Mouse (Mus musculus): ENCODE results near the gene D5Ertd579e. TPM values are rescaled to one million over a fixed set of nuclear protein-coding genes. Genes with fewer than 3 reads are reported as not detected.

D5Ertd579e gene
- total and polyA plus RNA-seq, 2 experiments, result 12.7 to 31.5 TPM

DNA sequence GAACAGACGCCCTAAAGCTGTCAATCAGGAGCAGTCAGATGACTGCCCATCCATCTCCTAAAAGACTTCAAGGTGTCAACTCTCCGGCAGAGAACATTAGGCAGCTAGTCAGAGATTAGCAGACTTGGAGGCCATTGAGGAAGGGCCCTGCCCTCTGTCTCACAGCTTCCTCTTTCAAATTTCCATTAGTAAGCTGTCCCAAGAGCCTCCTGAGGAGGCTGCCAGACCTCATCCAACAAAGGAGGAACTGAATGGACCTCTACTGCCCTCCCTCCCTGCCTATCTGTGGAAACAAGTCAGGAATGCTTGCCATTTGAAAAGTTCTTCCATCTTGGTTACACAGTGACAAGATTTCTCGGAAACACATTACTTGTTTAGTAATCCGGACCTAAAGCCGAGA lies 16.0 kb upstream of the D5Ertd579e start:
- Histone ChIP-seq H3K9ac (ENCODE audit: low read depth, low read length) (no peak overlapping the region), H3K4me3 (ENCODE audit: insufficient read depth, low read depth, low read length) (no peak overlapping the region), H3K79me2 (ENCODE audit: control insufficient read depth, insufficient read depth, low read length) (no peaks in the 10 kb centered on the region), H3K36me3 (ENCODE audit: control insufficient read depth, insufficient read depth, low read length) (no peaks in the 10 kb centered on the region), H3K4me1 (ENCODE audit: control insufficient read depth, insufficient read depth, low read length) (peaks cover 11% of the 10 kb centered on the region), H3K27ac (replicated peaks; ENCODE audit: insufficient read depth, low read depth, low read length) (peak overlapping the region; percentile 81), H3K27me3 (ENCODE audit: control insufficient read depth, insufficient read depth, low read length) (no peaks in the 10 kb centered on the region)
- 60% methylated on average over 5 of the region's 5 CpGs for WGBS
- DNase-seq (ENCODE audit: extremely low read depth, low read depth, low spot score), result peak; percentile 41
- no peak for TF ChIP-seq CTCF (IDR thresholded peaks at IDR 0.05; ENCODE audit: low read depth, low read length)
- TF ChIP-seq POLR2A (IDR thresholded peaks at IDR 0.05; ENCODE audit: extremely low read depth, insufficient read depth, low read length), result no peak

DNA sequence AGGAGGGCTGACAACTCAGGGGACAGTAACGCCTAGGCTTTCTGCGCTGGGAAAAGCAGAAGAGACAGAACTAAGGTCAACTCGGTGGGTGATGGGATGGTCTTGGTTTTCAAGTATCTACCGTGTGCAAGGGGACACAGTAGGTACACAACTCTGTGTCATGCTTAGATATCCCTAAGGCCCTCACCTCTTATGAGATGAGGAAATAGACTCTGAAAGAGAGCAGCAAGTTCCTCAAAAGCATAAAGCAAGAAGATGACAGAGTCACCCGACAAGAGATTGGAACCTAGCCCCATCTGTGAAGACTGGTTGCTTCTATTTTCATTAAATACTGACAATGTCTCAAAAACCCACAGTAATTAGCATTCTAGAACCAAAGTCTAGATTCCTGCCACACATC lies 10.0 kb upstream of the D5Ertd579e start:
- no peak overlapping the region for H3K9ac ChIP-seq (ENCODE audit: low read depth, low read length)
- H3K4me1 ChIP-seq (ENCODE audit: control insufficient read depth, insufficient read depth, low read length), result peaks cover 6% of the 10 kb centered on the region; the same call in 1 of the 2 replicates
- DNase-seq (ENCODE audit: extremely low read depth, low read depth, low spot score), result no peak
- no peak overlapping the region for H3K27ac ChIP-seq (replicated peaks; ENCODE audit: insufficient read depth, low read depth, low read length)
- H3K27me3 ChIP-seq (ENCODE audit: control insufficient read depth, insufficient read depth, low read length), result no peaks in the 10 kb centered on the region
- 79% methylated on average over 5 of the region's 5 CpGs for WGBS
- H3K36me3 ChIP-seq (ENCODE audit: control insufficient read depth, insufficient read depth, low read length), result no peaks in the 10 kb centered on the region
- no peaks in the 10 kb centered on the region for H3K79me2 ChIP-seq (ENCODE audit: control insufficient read depth, insufficient read depth, low read length)
- no peak for TF ChIP-seq CTCF (IDR thresholded peaks at IDR 0.05; ENCODE audit: low read depth, low read length)
- no peak for TF ChIP-seq POLR2A (IDR thresholded peaks at IDR 0.05; ENCODE audit: extremely low read depth, insufficient read depth, low read length)
- H3K4me3 ChIP-seq (ENCODE audit: insufficient read depth, low read depth, low read length), result no peak overlapping the region

DNA sequence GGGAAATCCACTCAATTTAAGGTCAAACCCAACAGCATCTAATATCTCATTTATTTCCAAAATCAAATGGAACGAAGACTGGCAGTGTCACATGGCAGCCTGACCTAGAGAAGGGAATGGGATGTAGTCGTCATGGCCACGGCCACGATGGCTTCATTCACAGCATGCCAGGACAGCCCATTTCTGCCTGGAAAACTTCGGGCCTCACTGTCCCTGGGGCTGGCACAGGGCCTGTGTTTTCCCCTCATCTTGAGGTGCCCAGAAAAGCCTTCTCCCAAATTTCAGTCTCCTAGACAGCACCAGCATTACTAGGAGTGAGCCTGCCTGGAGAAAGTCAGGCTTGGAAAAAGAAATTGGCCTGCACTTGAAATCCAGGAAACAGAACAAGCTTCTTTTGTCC lies 9.6 kb upstream of the D5Ertd579e start:
- TF ChIP-seq CTCF (IDR thresholded peaks at IDR 0.05; ENCODE audit: low read depth, low read length) (no peak), POLR2A (IDR thresholded peaks at IDR 0.05; ENCODE audit: extremely low read depth, insufficient read depth, low read length) (no peak)
- WGBS, result 87% methylated on average over 5 of the region's 5 CpGs
- Histone ChIP-seq H3K9ac (ENCODE audit: low read depth, low read length) (no peak overlapping the region), H3K4me1 (ENCODE audit: control insufficient read depth, insufficient read depth, low read length) (peaks cover 10% of the 10 kb centered on the region), H3K27me3 (ENCODE audit: control insufficient read depth, insufficient read depth, low read length) (no peaks in the 10 kb centered on the region), H3K27ac (replicated peaks; ENCODE audit: insufficient read depth, low read depth, low read length) (no peak overlapping the region), H3K4me3 (ENCODE audit: insufficient read depth, low read depth, low read length) (no peak overlapping the region), H3K79me2 (ENCODE audit: control insufficient read depth, insufficient read depth, low read length) (no peaks in the 10 kb centered on the region), H3K36me3 (ENCODE audit: control insufficient read depth, insufficient read depth, low read length) (no peaks in the 10 kb centered on the region)
- no peak for DNase-seq (ENCODE audit: extremely low read depth, low read depth, low spot score)

DNA sequence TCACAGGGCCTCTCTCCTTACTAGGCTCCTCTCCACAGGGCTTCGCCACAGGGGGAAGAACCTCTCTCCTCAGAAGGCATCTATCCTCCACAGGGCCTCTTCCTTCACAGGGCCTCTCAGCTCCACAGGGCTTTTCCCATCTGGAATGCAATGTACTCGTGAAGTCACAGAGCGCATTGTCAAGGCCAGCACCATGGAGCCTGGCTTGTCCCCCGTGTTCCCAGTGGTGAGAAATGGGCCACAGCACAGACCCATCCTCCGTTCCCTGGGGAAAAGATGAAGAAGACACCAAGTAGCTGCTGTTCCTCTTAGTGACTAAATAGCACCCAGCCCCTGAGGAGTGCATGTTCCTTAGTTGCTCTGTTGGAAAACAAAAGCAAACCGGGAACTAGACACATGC lies 8.9 kb upstream of the D5Ertd579e start:
- no peak overlapping the region for H3K4me3 ChIP-seq (ENCODE audit: insufficient read depth, low read depth, low read length)
- no peaks in the 10 kb centered on the region for H3K36me3 ChIP-seq (ENCODE audit: control insufficient read depth, insufficient read depth, low read length)
- WGBS, result 82% methylated on average over 6 of the region's 6 CpGs
- no peaks in the 10 kb centered on the region for H3K27me3 ChIP-seq (ENCODE audit: control insufficient read depth, insufficient read depth, low read length)
- H3K79me2 ChIP-seq (ENCODE audit: control insufficient read depth, insufficient read depth, low read length), result no peaks in the 10 kb centered on the region
- H3K9ac ChIP-seq (ENCODE audit: low read depth, low read length), result no peak overlapping the region
- no peak for DNase-seq (ENCODE audit: extremely low read depth, low read depth, low spot score)
- H3K27ac ChIP-seq (replicated peaks; ENCODE audit: insufficient read depth, low read depth, low read length), result no peak overlapping the region
- TF ChIP-seq POLR2A (IDR thresholded peaks at IDR 0.05; ENCODE audit: extremely low read depth, insufficient read depth, low read length), result no peak
- TF ChIP-seq CTCF (IDR thresholded peaks at IDR 0.05; ENCODE audit: low read depth, low read length), result no peak
- H3K4me1 ChIP-seq (ENCODE audit: control insufficient read depth, insufficient read depth, low read length), result peaks cover 11% of the 10 kb centered on the region

DNA sequence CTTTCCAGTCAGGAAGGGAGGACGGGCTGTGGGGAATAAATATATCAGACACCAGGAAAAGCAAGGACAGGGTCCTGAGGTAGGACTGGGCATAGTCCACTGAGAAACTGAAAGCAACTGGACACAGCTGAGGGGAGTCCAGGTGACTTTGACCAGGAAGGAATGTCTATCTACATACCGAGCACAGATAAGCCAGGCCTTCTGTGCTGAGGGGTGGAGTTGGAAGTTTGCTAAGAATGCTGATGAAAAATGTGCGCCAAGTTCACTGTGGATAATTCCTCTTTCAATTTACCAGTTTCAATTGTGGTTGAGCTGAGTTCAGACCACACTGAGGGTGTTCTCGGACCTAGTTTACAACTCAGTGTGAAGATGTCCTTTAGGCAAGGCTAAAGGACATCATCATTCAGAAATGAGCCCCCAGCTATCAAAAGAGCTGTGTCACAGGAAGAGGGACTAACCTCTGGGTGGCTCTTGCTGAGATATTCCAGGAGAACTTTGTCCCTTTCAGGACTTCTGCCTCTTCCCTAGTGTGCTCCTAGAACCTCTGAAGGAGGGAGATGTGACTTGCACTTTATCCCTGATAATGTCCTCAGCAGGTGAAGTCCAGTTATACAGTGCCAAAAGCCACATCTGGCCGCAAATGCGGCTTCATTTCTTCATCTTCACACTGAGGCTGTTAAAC lies 5.3 kb upstream of the D5Ertd579e start:
- no peak for TF ChIP-seq CTCF (IDR thresholded peaks at IDR 0.05; ENCODE audit: low read depth, low read length)
- TF ChIP-seq POLR2A (IDR thresholded peaks at IDR 0.05; ENCODE audit: extremely low read depth, insufficient read depth, low read length), result no peak
- peak overlapping the region; percentile 45 for H3K27ac ChIP-seq (replicated peaks; ENCODE audit: insufficient read depth, low read depth, low read length)
- peak; percentile 76 for DNase-seq (ENCODE audit: extremely low read depth, low read depth, low spot score)
- peaks cover 22% of the 10 kb centered on the region for H3K4me1 ChIP-seq (ENCODE audit: control insufficient read depth, insufficient read depth, low read length)
- H3K9ac ChIP-seq (ENCODE audit: low read depth, low read length), result no peak overlapping the region; the same call in 1 of the 2 replicates
- no peaks in the 10 kb centered on the region for H3K79me2 ChIP-seq (ENCODE audit: control insufficient read depth, insufficient read depth, low read length)
- no peaks in the 10 kb centered on the region for H3K36me3 ChIP-seq (ENCODE audit: control insufficient read depth, insufficient read depth, low read length)
- no peaks in the 10 kb centered on the region for H3K27me3 ChIP-seq (ENCODE audit: control insufficient read depth, insufficient read depth, low read length)
- WGBS, result 27% methylated on average over 6 of the region's 6 CpGs
- H3K4me3 ChIP-seq (ENCODE audit: insufficient read depth, low read depth, low read length), result no peak overlapping the region

DNA sequence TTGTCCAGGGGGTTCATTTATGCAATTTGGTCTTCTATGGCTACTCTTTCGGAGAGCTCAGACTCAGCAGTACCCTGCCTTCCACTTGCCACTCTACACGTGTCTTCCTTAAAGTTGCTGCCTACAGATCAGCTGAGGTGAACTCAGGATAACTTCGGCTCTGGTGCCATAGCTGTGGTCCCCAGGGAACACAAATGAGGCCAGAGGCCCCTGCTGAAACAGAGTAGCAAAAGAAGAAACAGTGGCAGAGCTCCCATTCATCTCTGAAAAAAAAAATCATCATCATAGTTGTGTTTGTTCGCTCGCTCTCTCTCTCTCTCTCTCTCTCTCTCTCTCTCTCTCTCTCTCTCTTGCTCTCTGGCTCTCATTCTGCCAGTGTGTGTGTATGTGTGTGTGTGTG lies 2.9 kb upstream of the D5Ertd579e start:
- Histone ChIP-seq H3K27ac (replicated peaks; ENCODE audit: insufficient read depth, low read depth, low read length) (peak overlapping the region; percentile 50), H3K79me2 (ENCODE audit: control insufficient read depth, insufficient read depth, low read length) (peaks cover 14% of the 10 kb centered on the region), H3K4me1 (ENCODE audit: control insufficient read depth, insufficient read depth, low read length) (peaks cover 27% of the 10 kb centered on the region)

More for the DNA sequence above, 2.9 kb upstream of the D5Ertd579e start:
- Histone ChIP-seq H3K9ac (ENCODE audit: low read depth, low read length) (no peak overlapping the region), H3K36me3 (ENCODE audit: control insufficient read depth, insufficient read depth, low read length) (no peaks in the 10 kb centered on the region), H3K4me3 (ENCODE audit: insufficient read depth, low read depth, low read length) (no peak overlapping the region), H3K27me3 (ENCODE audit: control insufficient read depth, insufficient read depth, low read length) (no peaks in the 10 kb centered on the region)
- TF ChIP-seq POLR2A (IDR thresholded peaks at IDR 0.05; ENCODE audit: extremely low read depth, insufficient read depth, low read length), result no peak
- TF ChIP-seq CTCF (IDR thresholded peaks at IDR 0.05; ENCODE audit: low read depth, low read length), result no peak
- DNase-seq (ENCODE audit: extremely low read depth, low read depth, low spot score), result no peak
- 80% methylated on average over 5 of the region's 5 CpGs for WGBS
